In genomic region chr1:153703445-153703991, GRCm38 (mm10) we compare ENCODE assay signal across 8 mouse cellular contexts. TPM values are rescaled to one million over a fixed set of nuclear protein-coding genes. Genes with fewer than 3 reads are reported as not detected.
A peak's percentile ranks its signal among the peaks of the same experiment; 100 is the strongest.
DNase-seq lines count a peak whose midpoint lies in the region; ATAC-seq lines count a peak whose summit lies in the region.

No protein-coding gene starts in this region.

- H3K27me3 ChIP-seq in neural tube, embryonic 14.5 days (ENCODE audit: control insufficient read depth, insufficient read depth, low read length): no peaks in the 10 kb centered on the region

- H3K4me2 ChIP-seq in neural tube, embryonic 14.5 days (ENCODE audit: low read depth, low read length): peak overlapping the region; percentile 6; the same call in 1 of the 2 replicates

- no peaks in the 10 kb centered on the region for H3K36me3 ChIP-seq in neural tube, embryonic 14.5 days (ENCODE audit: control insufficient read depth, insufficient read depth, low read length)

- no peak overlapping the region for H3K4me3 ChIP-seq in neural tube, embryonic 14.5 days (ENCODE audit: low read depth, low read length)

- peaks cover 6% of the 10 kb centered on the region; the same call in 1 of the 2 replicates for H3K4me1 ChIP-seq in neural tube, embryonic 14.5 days (ENCODE audit: control insufficient read depth, insufficient read depth, low read length)

- H3K9ac ChIP-seq in neural tube, embryonic 14.5 days (replicated peaks; ENCODE audit: low read depth, low read length): no peak overlapping the region

- H3K9me3 ChIP-seq in neural tube, embryonic 14.5 days (ENCODE audit: control insufficient read depth, low read length): no peaks in the 10 kb centered on the region

- ATAC-seq in neural tube, embryonic 14.5 days (ENCODE audit: low read depth): peak; percentile 66
- ATAC-seq in activated CD4-positive, CD25-positive, alpha-beta regulatory T cell, adult 4 months: no peak

- no peak overlapping the region for H3K27ac ChIP-seq in neural tube, embryonic 14.5 days (ENCODE audit: low read depth, low read length)

- WGBS in neural tube, embryonic 14.5 days: 6% methylated on average over 12 of the region's 12 CpGs

- DNase-seq in adrenal gland, adult (ENCODE audit: inconsistent age in 2 of 2, low spot score in 1 of 2): peak; percentile 72 to 77
- DNase-seq in adrenal gland, adult 8-10 months: no peak
- peak; percentile 14 for DNase-seq in thymus, postnatal 0 days (ENCODE audit: low spot score)
- no peak for DNase-seq in thymus, adult 18-20 months
- peak; percentile 72 for DNase-seq in layer of hippocampus, adult 8-10 months (ENCODE audit: low spot score in 2 of 2)
- no peak for DNase-seq in gastrocnemius, adult 18-20 months (ENCODE audit: low spot score)

RNA-seq across cellular contexts. Expression of gene Rgs16, which starts 36.6 kb away (rescaled TPM):
- total RNA-seq in adrenal gland, adult 8-10 months (2022): 10 to 100 TPM in 1 of 4 experiments, 1 to 10 TPM in 3; 2.5 to 18.0 (median 4.7) TPM
- 4.1 and 4.3 TPM in 2 replicates for polyA plus RNA-seq in thymus, postnatal 0 days (2015; fragmentation: Nextera tagmentation; extraction: Ambion mirVana)
- 1 to 10 TPM; 5.3 to 8.8 (median 7.4) TPM for total RNA-seq in layer of hippocampus, adult 8-10 months (2022)
- 5.8 and 8.3 TPM in 2 replicates for polyA plus RNA-seq in neural tube, embryonic 14.5 days (2014; fragmentation: Nextera tagmentation; extraction: Ambion mirVana)
- 10 to 100 TPM in 1 of 2 experiments, 1 to 10 TPM in 1; 5.6 to 27.5 TPM for polyA plus RNA-seq in activated CD4-positive, CD25-positive, alpha-beta regulatory T cell, adult 4 months (2017; shearing (Covaris generic))
- under 1 TPM; 0.81 to 0.87 TPM for total RNA-seq in gastrocnemius, adult 18-20 months (2021)

RNA-seq across cellular contexts. Expression of gene Rnasel, which starts 45.7 kb away (rescaled TPM):
- 10 to 100 TPM in 3 of 4 experiments, 1 to 10 TPM in 1; 9.7 to 25.3 (median 16.9) TPM for total RNA-seq in adrenal gland, adult 8-10 months (2022)
- 13.7 and 22.1 TPM in 2 replicates for polyA plus RNA-seq in thymus, postnatal 0 days (2015; fragmentation: Nextera tagmentation; extraction: Ambion mirVana)
- total RNA-seq in layer of hippocampus, adult 8-10 months (2022): 10 to 100 TPM in 1 of 4 experiments, 1 to 10 TPM in 3; 7.9 to 10.0 (median 8.9) TPM
- polyA plus RNA-seq in neural tube, embryonic 14.5 days (2014; fragmentation: Nextera tagmentation; extraction: Ambion mirVana): 38.0 and 41.1 TPM in 2 replicates
- 10 to 100 TPM; 38.6 to 49.7 TPM for polyA plus RNA-seq in activated CD4-positive, CD25-positive, alpha-beta regulatory T cell, adult 4 months (2017; shearing (Covaris generic))
- 1 to 10 TPM in 1 of 2 experiments, under 1 TPM in 1; 0.87 to 1.5 TPM for total RNA-seq in gastrocnemius, adult 18-20 months (2021)

RNA-seq across cellular contexts. Expression of gene Rgs8, which starts 50.7 kb away (rescaled TPM):
- total RNA-seq in adrenal gland, adult 8-10 months (2022): under 1 TPM; 0.03 to 0.25 (median 0.15) TPM
- 0.14 and 0.35 TPM in 2 replicates for polyA plus RNA-seq in thymus, postnatal 0 days (2015; fragmentation: Nextera tagmentation; extraction: Ambion mirVana)
- total RNA-seq in layer of hippocampus, adult 8-10 months (2022): 10 to 100 TPM; 52.3 to 76.3 (median 59.5) TPM
- polyA plus RNA-seq in neural tube, embryonic 14.5 days (2014; fragmentation: Nextera tagmentation; extraction: Ambion mirVana): 12.1 and 15.3 TPM in 2 replicates
- under 1 TPM in 1 of 2 experiments, not detected in 1; 0.09 TPM for polyA plus RNA-seq in activated CD4-positive, CD25-positive, alpha-beta regulatory T cell, adult 4 months (2017; shearing (Covaris generic))
- not detected for total RNA-seq in gastrocnemius, adult 18-20 months (2021)

Comparison
In these comparisons a context has a peak if more than half of its experiments do, and no peak if none do; other contexts are left out.
1. DNase-seq: peak in adrenal gland, adult (2 of 2), thymus, postnatal 0 days (single experiment) and layer of hippocampus, adult 8-10 months (2 of 2); none in adrenal gland, adult 8-10 months (single experiment), thymus, adult 18-20 months (0 of 2) and gastrocnemius, adult 18-20 months (single experiment).
2. RNA of gene Rgs8, which starts 50.7 kb away (total RNA-seq): 52.3 to 76.3 TPM in layer of hippocampus, adult 8-10 months; 0.03 to 0.25 TPM in adrenal gland, adult 8-10 months and not detected in gastrocnemius, adult 18-20 months; every median in the first group is over 10 times any median in the second.